Mouse (Mus musculus) common myeloid progenitor, adult 5-6 weeks (primary cell): ENCODE data around the gene Ocm. TPM values are rescaled to one million over a fixed set of nuclear protein-coding genes. Genes with fewer than 3 reads are reported as not detected.

Experiments used
- ATAC-seq: replicated peaks from 2 replicates; pipeline ENCODE4 v1.8.0; 2016; ENCODE audit warnings: low read depth, mild to moderate bottlenecking, moderate TSS enrichment, inconsistent platforms; ENCODE audit not compliant: poor library complexity, severe bottlenecking
- total RNA-seq: library from RNA; stranded (forward); fragments of 200-1000, 187-1606 nt; gene quantifications from 2 replicates; pipeline ENCODE4 v1.2.3, GENCODE M21; 2017

Gene Ocm
- total RNA-seq = not detected in 2 replicates

DNA sequence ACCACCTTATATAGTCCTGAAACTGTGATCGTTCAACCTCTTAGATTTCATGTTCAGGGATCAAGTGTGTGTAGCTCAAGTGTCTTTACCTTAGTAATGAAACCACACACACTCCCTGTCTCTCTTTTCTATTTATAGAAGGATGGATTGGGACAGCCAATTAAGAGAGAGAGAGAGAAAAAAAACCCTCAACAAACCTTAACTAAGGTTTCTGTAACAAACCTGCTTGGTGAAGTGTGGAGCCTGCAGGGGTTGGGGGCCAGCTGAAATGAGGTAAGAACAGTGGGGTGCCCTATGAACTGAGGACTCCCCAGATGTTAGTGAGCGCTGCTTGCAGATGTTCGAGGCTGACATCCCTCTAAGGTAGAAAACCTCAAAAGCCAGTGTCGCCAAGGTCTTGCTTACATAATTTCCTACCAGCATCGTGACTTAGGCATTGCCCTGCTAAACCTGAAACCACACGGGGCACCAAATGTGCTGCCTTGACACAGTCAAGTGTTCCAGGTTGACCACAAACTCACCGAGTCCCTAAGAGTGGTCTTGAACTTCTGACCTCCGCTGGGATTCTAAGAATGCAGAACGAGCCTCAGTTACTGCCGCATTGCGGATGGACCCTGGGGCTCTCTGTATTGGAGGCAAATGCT, at the start of gene Ocm:
Gene Ocm, minus strand, starts transcription at position 51 of the 644 bp plus-strand sequence.
- ATAC-seq = 0 out of 2 replicates have a peak, but pooled peaks have one; percentile 25

GRCm38 (mm10) chr5:144071249-144071648, 44.8 kb upstream of the Ocm start:
- ATAC-seq = no peak

DNA sequence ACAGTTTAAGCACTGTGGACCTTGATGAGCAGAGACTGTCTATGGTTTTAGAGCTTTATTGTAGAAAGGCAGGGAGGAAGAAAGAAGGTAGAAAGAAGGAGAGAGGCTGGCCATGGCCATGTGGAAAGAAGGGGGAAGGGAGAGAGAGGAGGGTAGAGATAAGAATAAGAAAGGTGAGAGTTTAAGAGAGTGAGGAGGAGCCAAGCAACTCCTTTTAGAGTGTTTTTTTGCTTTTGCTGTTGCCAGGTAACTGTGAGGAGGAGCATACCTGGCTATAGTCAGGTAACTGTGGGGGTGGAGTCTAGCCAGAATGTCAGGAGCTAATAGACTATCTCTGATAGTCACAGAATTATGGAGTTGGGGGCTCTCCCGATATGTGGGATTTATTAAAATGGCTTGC, 43.6 kb upstream of the Ocm start:
- no peak for ATAC-seq

DNA sequence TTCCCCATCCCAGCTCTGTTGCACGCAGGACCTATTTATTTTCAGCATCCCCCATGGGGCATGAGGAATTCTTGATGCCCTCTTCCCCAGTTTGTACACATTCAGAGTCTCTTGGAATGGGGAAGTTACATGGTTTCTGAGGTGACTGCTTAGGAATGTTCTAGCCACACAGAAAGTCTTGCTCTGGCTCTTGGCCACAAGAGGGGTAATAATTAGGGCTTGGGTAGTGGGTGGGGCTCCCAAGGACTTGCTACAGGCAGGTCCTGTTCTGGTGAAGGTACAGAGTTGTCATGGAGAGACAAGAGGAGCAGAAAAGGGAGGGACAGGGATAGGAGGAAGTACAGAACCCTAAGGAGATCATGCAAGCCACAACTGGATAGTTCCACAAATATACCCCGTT, 39.6 kb upstream of the Ocm start:
- 0 out of 2 replicates have a peak, but pooled peaks have one; percentile 22 for ATAC-seq

GRCm38 (mm10) chr5:144064093-144064492, 37.6 kb upstream of the Ocm start:
- no peak for ATAC-seq

DNA sequence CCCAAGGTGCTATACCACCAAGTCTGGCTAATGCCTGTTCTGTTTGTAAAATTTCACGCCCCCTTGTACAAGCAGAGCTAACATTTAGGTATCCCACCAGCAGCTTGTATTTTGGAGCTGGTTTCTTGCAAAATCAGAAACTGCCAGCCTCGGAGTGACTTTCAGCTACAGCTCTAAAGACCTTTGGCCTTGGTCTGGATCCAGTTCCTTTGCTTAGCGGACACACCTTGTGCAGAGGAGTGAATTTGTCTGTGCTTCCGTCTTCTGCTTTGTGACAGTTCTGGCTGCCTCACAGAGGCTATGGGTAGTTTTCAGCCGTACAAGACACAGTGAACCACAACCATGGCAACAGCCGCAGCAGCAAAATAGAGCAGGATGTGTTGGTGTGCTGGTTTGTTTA, 27.9 kb upstream of the Ocm start:
- ATAC-seq = no peak

GRCm38 (mm10) chr5:144053450-144053849, 27.0 kb upstream of the Ocm start:
- ATAC-seq = no peak

GRCm38 (mm10) chr5:144051268-144051667, 24.8 kb upstream of the Ocm start:
- peak; percentile 50; the same call in 1 of the 2 replicates for ATAC-seq

- ATAC-seq = no peak
Observed at GRCm38 (mm10) chr5:144049881-144050280, 23.4 kb upstream of the Ocm start.

DNA sequence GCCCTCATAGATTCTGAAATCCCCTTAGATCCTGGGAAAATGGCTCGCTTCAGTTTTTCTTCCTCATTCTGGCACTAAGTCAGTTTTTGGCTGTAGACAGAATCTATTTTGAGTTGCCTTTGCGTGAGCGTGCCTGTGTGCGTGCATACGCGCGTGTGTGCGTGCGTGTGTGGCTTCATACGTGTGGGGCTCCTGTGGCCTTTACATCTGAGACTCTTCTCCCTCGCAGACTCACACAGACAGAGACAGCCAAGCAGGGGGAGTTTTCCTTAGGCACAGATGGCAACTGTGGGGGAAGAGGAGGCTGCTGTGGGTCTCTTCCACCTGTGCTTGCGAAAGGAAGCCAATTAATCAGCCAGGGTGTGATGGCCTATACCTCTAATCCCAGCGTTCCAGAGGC, 20.9 kb upstream of the Ocm start:
- no peak for ATAC-seq

DNA sequence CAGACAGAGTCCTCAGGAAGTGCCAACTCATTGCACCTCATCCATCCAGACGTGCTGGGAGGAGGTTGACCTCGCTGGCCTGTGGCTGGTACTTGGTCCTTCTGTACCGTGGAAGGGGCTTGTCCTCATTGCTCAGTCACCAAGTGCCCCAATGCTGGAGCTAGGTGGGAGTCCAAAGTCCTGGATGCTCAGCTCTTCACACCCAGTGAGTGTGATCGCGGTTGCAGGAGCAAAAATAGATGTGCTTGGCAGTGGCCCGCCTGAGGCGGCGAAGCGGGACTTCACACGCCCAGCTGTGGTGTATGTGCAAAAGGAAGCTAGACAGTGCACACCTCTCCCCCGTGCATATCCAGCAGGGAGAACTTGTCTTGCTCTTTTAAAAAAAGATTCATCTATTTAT, 16.7 kb upstream of the Ocm start:
- no peak for ATAC-seq

- ATAC-seq = peak; percentile 96
Observed at GRCm38 (mm10) chr5:144040720-144041364, 14.4 kb upstream of the Ocm start.

DNA sequence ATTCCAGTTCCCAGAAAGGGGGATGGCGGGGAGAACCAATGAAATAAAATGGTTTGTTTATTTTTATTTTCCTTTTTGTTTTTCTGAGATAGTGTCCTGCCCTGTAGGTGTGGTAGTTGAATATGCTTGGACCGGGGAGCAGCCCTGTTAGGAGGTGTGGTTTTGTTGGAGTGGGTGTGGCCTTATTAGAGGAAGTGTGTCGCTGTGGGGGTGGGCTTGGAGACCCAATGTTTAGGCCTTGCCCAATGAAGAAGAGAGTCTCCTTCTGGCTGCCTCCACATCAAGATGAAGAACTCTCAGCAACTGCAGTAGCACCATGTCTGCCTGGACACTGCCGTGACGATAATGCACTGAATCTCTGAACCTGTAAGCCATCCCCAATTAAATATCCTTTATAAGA, 13.4 kb upstream of the Ocm start:
- ATAC-seq = no peak

GRCm38 (mm10) chr5:144039156-144039675, 12.7 kb upstream of the Ocm start:
- no peak for ATAC-seq

GRCm38 (mm10) chr5:144036952-144037351, 10.5 kb upstream of the Ocm start:
- ATAC-seq = no peak

- ATAC-seq = no peak
Observed at GRCm38 (mm10) chr5:144034567-144034966, 8.1 kb upstream of the Ocm start.

DNA sequence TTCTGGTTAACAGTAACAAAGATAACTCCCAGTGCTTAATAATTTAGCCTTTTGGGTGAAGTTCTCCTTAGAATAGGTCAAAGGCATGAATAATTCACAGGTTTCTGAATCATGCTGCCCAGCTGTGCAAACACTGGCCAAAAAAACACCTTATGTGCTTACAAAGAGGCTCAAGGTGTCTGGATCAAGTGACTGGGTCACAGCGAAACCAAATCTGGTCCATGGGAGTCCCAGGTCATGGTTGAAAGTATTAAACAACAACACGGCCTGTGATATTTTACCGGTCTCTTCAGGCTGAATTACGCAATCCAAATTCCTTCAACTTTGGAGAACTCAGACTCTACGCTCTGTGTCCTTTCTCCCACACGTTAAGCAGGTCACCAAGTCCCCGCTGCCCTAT, 6.0 kb upstream of the Ocm start:
- no peak for ATAC-seq

DNA sequence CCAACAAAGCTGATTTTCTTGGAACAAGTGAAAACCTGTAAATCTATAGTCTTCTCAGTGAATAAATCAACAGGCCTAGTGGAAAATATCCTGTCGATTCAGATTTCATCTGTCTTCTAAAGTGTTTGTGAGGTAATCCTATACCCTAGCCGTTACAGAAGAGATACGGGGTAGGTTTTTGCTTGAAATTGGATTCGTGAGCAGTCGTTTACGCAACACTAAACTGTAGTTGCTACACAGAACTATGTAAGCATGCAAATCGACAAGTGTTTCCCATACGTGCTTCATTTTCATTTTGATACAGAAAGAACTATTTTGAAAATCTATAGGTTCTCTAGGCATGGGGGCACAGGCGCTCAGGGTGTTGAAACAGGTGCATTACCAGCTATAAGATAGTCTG, 10.6 kb downstream of the Ocm start:
- ATAC-seq = no peak

- no peak for ATAC-seq
Observed at GRCm38 (mm10) chr5:144015312-144015650, 11.2 kb downstream of the Ocm start.

DNA sequence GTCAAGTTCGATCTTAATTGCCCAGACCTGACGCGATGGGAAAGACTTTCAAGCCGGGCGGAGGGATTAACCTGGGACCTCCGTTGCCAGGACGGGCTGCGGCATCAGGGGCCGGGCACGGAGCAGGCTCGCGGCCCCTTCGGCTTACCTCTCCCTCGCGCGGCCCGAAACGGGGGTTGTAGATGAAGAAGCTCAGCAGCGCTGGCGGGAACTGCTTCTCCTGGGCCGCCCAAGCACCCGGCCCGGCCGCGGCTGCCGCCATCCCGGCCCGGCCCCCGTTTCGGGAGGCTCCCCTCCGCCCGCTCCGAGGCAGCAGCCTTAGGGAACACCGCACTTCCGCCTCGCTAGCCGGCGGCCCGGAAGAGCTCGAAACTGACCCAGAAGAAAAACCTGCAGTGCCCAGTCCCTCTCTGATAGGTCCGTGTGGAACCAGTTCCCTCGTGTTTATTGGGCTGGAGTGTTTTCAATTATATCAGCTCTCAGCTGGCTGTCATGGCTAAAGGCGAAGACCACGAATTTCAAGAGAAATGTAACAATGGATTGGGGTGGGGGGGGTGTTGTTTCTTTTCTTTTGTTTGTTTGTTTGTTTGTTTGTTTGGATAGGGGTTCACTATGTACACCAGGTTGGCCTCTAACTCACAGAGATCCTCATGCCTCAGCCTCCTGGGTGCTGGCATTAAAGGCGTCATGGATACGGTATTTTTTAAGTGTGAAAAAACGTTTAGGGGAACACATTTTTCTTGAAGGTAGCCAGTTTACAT, 11.7 kb downstream of the Ocm start, which contains the start of gene Ccz1:
Gene Ccz1, minus strand, starts transcription at position 327 of the 761 bp plus-strand sequence.
- peak; percentile 100 for ATAC-seq
